Mouse (Mus musculus) midbrain, embryonic 15.5 days (tissue): ENCODE results near the gene Chchd2. TPM values are rescaled to one million over a fixed set of nuclear protein-coding genes. Genes with fewer than 3 reads are reported as not detected.

Experiments used
- ATAC-seq: fragments of 200-750 bp; cut with Nextera tagmentation; replicated peaks from 2 replicates; pipeline ENCODE4 v1.8.0; 2017; ENCODE audit warnings: moderate TSS enrichment
- H3K27ac ChIP-seq: fragments of 300-500 bp; sonication (generic); 2 replicates; pipeline ENCODE4 v1.5.1; 2015; ENCODE audit warnings: mild to moderate bottlenecking, inconsistent platforms
- H3K27me3 ChIP-seq: fragments of 300-500 bp; sonication (generic); replicated peaks from 2 replicates; pipeline ENCODE4 v1.6.1; 2015; ENCODE audit warnings: inconsistent platforms
- H3K36me3 ChIP-seq: fragments of 300-500 bp; sonication (generic); replicated peaks from 2 replicates; pipeline ENCODE4 v1.6.1; 2015; ENCODE audit warnings: inconsistent platforms
- H3K4me1 ChIP-seq: fragments of 300-500 bp; sonication (generic); 2 replicates; pipeline ENCODE4 v1.6.1; 2015; ENCODE audit warnings: inconsistent platforms
- H3K4me2 ChIP-seq: fragments of 300-500 bp; sonication (generic); 2 replicates; pipeline ENCODE4 v1.6.1; 2015; ENCODE audit warnings: inconsistent platforms, mild to moderate bottlenecking, moderate library complexity
- H3K4me3 ChIP-seq: fragments of 300-500 bp; sonication (generic); 2 replicates; pipeline ENCODE4 v1.5.1; 2015; ENCODE audit warnings: mild to moderate bottlenecking, inconsistent platforms
- H3K9ac ChIP-seq: fragments of 300-500 bp; sonication (generic); 2 replicates; pipeline ENCODE4 v1.6.1; 2015; ENCODE audit warnings: mild to moderate bottlenecking, inconsistent platforms
- H3K9me3 ChIP-seq: fragments of 300-500 bp; sonication (generic); 2 replicates; pipeline ENCODE4 v1.6.1; 2016; ENCODE audit warnings: inconsistent platforms
- WGBS: fragments of 180-500 bp; shearing (Covaris S2); methylation state at CpG from one replicate; pipeline ENCODE4 v1.1.7; 2015; ENCODE audit warnings: mixed read lengths; 5-methylcytosine and 5-hydroxymethylcytosine counted together
- polyA plus RNA-seq: library from polyadenylated mRNA; unstranded; fragments of >200 nt; fragmentation: Nextera tagmentation; extraction: Ambion mirVana; gene quantifications from 2 replicates; pipeline ENCODE4 v1.2.1, GENCODE M21; 2015

Chchd2 gene
- polyA plus RNA-seq, 1 experiment from 2014 or later, result 674 TPM

- Histone ChIP-seq H3K27me3 (no peaks in the 10 kb centered on the region), H3K4me1 (no peaks in the 10 kb centered on the region), H3K4me3 (no peak overlapping the region), H3K9me3 (no peaks in the 10 kb centered on the region), H3K9ac (no peak overlapping the region), H3K27ac (no peak overlapping the region), H3K4me2 (no peak overlapping the region), H3K36me3 (no peaks in the 10 kb centered on the region)
- 90% methylated on average over 12 of the region's 12 CpGs for WGBS
- no peak for ATAC-seq
Measured at GRCm38 (mm10) chr5:129873942-129874341, 13.3 kb downstream of the Chchd2 start.

GRCm38 (mm10) chr5:129871238-129871637 is 16.0 kb downstream of the Chchd2 start:
- no peaks in the 10 kb centered on the region for H3K9me3 ChIP-seq
- no peak overlapping the region for H3K4me3 ChIP-seq
- no peak for ATAC-seq
- H3K36me3 ChIP-seq, result no peaks in the 10 kb centered on the region
- 89% methylated on average over 2 of the region's 2 CpGs for WGBS
- no peak overlapping the region for H3K9ac ChIP-seq
- H3K27me3 ChIP-seq, result no peaks in the 10 kb centered on the region
- H3K4me1 ChIP-seq, result no peaks in the 10 kb centered on the region
- H3K27ac ChIP-seq, result no peak overlapping the region
- no peak overlapping the region for H3K4me2 ChIP-seq

GRCm38 (mm10) chr5:129869238-129869995 is 17.9 kb downstream of the Chchd2 start:
- Histone ChIP-seq H3K4me1 (no peaks in the 10 kb centered on the region), H3K36me3 (no peaks in the 10 kb centered on the region), H3K9me3 (no peaks in the 10 kb centered on the region), H3K27me3 (no peaks in the 10 kb centered on the region), H3K4me2 (no peak overlapping the region), H3K9ac (no peak overlapping the region), H3K27ac (no peak overlapping the region), H3K4me3 (no peak overlapping the region)
- WGBS, result 88% methylated on average over 19 of the region's 19 CpGs
- ATAC-seq, result no peak

DNA sequence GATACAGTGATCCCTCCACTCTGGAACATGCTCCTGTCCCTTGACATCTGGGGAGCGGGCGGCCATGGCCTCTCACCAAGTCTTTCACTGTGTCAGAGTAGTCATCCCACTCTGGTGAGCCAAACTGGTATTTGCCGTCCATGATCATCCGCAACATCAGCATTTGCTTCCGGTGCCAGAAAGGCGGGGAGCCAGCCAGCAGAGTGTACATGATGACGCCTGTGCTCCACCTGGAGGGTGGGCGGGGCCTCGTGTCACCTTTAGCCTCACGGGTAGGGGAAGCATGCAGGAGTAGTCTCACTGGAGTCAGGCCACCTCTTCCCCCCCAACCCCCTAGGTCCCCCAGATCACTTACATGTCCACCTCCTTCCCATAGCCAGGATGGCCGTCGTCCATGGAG is 21.4 kb downstream of the Chchd2 start:
- H3K4me3 ChIP-seq, result no peak overlapping the region
- no peak for ATAC-seq
- H3K9me3 ChIP-seq, result no peaks in the 10 kb centered on the region
- H3K36me3 ChIP-seq, result peaks cover 7% of the 10 kb centered on the region; the same call in 1 of the 2 replicates
- H3K4me2 ChIP-seq, result no peak overlapping the region
- H3K4me1 ChIP-seq, result no peaks in the 10 kb centered on the region
- no peak overlapping the region for H3K9ac ChIP-seq
- WGBS, result 85% methylated on average over 12 of the region's 12 CpGs
- no peaks in the 10 kb centered on the region for H3K27me3 ChIP-seq
- no peak overlapping the region for H3K27ac ChIP-seq

GRCm38 (mm10) chr5:129864467-129864866 is 22.8 kb downstream of the Chchd2 start:
- WGBS, result 14% methylated on average over 18 of the region's 18 CpGs
- no peaks in the 10 kb centered on the region for H3K4me1 ChIP-seq
- no peak overlapping the region for H3K4me2 ChIP-seq
- H3K36me3 ChIP-seq, result peaks cover 10% of the 10 kb centered on the region; the same call in 1 of the 2 replicates
- H3K9me3 ChIP-seq, result no peaks in the 10 kb centered on the region
- H3K27ac ChIP-seq, result no peak overlapping the region
- H3K4me3 ChIP-seq, result no peak overlapping the region
- ATAC-seq, result no peak
- no peak overlapping the region for H3K9ac ChIP-seq
- no peaks in the 10 kb centered on the region for H3K27me3 ChIP-seq

DNA sequence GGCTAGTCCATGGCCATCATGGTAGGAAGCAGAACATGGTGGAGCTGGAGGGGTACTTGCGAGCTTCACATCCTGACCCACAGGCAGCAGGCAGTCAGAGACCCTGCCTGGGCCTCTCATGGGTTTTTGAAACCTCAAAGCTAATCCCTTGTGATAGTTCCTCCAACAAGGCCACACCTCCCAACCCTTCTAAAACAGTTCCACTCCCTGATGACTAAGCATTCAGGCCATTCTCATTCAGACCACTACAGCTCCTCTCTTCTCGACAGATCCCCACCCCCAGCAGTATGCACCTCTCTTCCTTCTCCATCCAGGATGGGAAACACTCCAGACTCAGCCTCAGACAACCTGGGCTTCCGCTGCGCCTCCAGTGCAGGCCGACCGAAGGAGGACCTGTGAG is 24.9 kb downstream of the Chchd2 start:
- no peak for ATAC-seq

GRCm38 (mm10) chr5:129856414-129856813 is 30.9 kb downstream of the Chchd2 start:
- Histone ChIP-seq H3K27me3 (no peaks in the 10 kb centered on the region), H3K4me2 (no peak overlapping the region), H3K4me1 (no peaks in the 10 kb centered on the region), H3K27ac (no peak overlapping the region), H3K36me3 (peaks cover 23% of the 10 kb centered on the region), H3K4me3 (no peak overlapping the region), H3K9me3 (no peaks in the 10 kb centered on the region), H3K9ac (no peak overlapping the region)
- no peak for ATAC-seq
- 84% methylated on average over 5 of the region's 5 CpGs for WGBS

More for the DNA sequence above, 24.9 kb downstream of the Chchd2 start:
- Histone ChIP-seq H3K27me3 (no peaks in the 10 kb centered on the region), H3K4me2 (no peak overlapping the region), H3K9ac (no peak overlapping the region), H3K4me3 (no peak overlapping the region), H3K9me3 (no peaks in the 10 kb centered on the region), H3K4me1 (no peaks in the 10 kb centered on the region), H3K27ac (no peak overlapping the region), H3K36me3 (peaks cover 14% of the 10 kb centered on the region)
- 97% methylated on average over 6 of the region's 6 CpGs for WGBS

DNA sequence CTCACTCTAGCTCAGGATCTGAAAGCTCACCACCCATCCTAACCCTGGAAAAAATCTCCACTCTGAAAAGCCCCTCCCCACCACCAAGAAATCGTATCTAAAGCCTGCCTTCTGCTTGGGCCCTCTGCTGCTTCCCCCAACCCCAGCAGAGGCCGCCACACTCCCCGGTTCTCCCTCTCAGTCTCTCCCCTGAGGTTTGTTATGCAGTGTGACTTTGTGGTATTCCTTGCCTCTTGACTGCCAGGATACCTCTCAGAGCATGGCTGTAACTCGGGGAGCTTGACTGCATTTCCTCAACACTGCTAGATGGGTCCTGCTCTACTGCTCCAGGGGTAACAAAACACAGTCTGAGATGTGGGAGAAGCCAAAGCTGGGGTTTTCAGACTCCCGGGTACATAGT is 32.1 kb downstream of the Chchd2 start:
- Histone ChIP-seq H3K36me3 (peaks cover 23% of the 10 kb centered on the region), H3K9ac (no peak overlapping the region), H3K27ac (no peak overlapping the region), H3K4me2 (no peak overlapping the region), H3K27me3 (no peaks in the 10 kb centered on the region), H3K9me3 (no peaks in the 10 kb centered on the region), H3K4me3 (no peak overlapping the region), H3K4me1 (no peaks in the 10 kb centered on the region)
- 52% methylated on average over 5 of the region's 5 CpGs for WGBS
- no peak for ATAC-seq

- Histone ChIP-seq H3K4me1 (peaks cover 14% of the 10 kb centered on the region), H3K9ac (peak overlapping the region; percentile 86; the same call in 1 of the 2 replicates), H3K36me3 (peaks cover 22% of the 10 kb centered on the region), H3K4me3 (peak overlapping the region; percentile 81), H3K27ac (no peak overlapping the region), H3K9me3 (no peaks in the 10 kb centered on the region), H3K27me3 (no peaks in the 10 kb centered on the region), H3K4me2 (peak overlapping the region; percentile 58)
- ATAC-seq, result no peak
- WGBS, result 64% methylated on average over 8 of the region's 8 CpGs
Measured at GRCm38 (mm10) chr5:129847558-129847820, 39.8 kb downstream of the Chchd2 start.

DNA sequence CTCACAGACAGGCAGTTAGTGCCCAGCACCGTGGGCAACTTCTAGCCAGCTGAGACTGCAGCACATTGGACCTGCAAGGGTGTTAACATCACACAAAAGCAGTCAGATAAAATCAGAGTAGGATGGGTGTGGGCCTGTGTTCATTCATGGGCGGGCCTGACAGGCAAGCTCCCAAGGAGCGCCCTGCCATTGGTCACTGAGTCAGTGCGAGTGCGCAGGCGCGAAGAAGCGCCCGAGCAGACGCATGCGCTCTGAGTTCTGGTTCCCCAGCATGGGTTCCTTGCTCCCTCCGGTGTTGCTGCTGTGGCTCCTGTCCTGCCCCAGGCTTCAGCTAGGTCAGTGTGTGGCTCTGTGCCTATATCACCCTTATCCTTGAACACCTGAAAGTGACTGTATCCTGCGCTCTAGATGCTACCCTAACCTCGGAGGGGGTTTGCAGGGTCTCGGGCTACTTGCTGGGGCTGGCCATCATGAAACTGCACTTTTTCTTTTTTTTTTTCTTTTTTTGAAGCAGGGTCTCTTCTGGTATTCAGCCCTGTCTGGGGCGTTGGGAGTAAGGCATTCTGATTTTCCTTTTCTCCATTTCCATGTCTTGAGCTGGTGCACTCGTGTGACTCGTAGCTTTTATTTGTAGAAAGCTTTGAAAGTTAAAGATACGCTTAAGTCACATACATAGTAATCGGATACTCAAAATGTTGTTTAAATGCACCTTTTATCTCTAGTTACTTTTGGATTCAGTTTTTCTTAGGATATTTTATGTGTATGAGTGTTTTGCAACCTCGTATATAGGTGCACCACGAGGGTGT is 40.3 kb downstream of the Chchd2 start, which contains the start of gene Sumf2:
Gene Sumf2 (plus strand): TSS at position 235 of the 806 bp plus-strand sequence.
- H3K4me3 ChIP-seq, result peak within 1 kb of the TSS; percentile 81
- peaks cover 14% of the 10 kb centered on the region for H3K4me1 ChIP-seq
- peaks cover 22% of the 10 kb centered on the region for H3K36me3 ChIP-seq
- H3K27ac ChIP-seq, result peak within 1 kb of the TSS; percentile 76
- H3K4me2 ChIP-seq, result peak within 1 kb of the TSS; percentile 58
- 13% methylated on average over 22 of the region's 22 CpGs for WGBS
- peak; percentile 99 for ATAC-seq
- no peaks in the 10 kb centered on the region for H3K27me3 ChIP-seq
- peak within 1 kb of the TSS; percentile 86 for H3K9ac ChIP-seq
- H3K9me3 ChIP-seq, result no peaks in the 10 kb centered on the region

- WGBS, result 95% methylated on average over 5 of the region's 5 CpGs
- peaks cover 14% of the 10 kb centered on the region for H3K4me1 ChIP-seq
- no peak overlapping the region for H3K4me3 ChIP-seq
- no peak overlapping the region for H3K4me2 ChIP-seq
- H3K9me3 ChIP-seq, result no peaks in the 10 kb centered on the region
- no peaks in the 10 kb centered on the region for H3K27me3 ChIP-seq
- H3K9ac ChIP-seq, result no peak overlapping the region
- H3K36me3 ChIP-seq, result peaks cover 22% of the 10 kb centered on the region
- H3K27ac ChIP-seq, result no peak overlapping the region
- ATAC-seq, result no peak
Measured at GRCm38 (mm10) chr5:129844848-129845247, 42.4 kb downstream of the Chchd2 start.
